Mouse (Mus musculus): ENCODE data around the gene Cldn3.

DNA sequence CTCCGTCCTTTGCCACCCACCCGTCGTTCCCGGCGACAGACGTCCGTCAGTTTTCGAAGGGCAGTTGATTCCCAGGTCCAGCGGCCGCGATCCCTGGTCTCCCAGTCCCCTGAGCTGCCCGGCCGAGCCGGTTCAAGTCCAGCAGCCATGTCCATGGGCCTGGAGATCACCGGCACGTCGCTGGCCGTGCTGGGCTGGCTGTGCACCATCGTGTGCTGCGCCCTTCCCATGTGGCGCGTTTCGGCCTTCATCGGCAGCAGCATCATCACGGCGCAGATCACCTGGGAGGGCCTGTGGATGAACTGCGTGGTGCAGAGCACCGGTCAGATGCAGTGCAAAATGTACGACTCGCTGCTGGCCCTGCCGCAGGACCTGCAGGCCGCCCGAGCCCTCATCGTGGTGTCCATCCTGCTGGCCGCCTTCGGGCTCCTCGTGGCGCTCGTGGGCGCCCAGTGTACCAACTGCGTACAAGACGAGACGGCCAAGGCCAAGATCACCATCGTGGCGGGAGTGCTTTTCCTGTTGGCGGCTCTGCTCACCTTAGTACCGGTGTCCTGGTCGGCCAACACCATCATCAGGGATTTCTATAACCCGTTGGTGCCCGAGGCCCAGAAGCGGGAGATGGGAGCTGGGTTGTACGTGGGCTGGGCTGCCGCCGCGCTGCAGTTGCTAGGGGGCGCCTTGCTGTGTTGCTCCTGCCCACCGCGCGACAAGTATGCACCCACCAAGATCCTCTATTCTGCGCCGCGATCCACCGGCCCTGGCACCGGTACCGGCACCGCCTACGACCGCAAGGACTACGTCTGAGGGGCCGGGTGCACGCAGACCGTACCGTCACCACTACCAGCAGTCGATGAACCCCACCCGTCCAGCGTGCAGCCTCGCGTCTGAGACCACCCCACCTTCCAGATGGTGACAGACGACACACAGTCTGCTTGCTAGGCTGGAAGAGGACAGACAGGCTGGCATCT, 569 bp downstream of the Cldn3 start:
- TF ChIP-seq CTCF (IDR thresholded peaks at IDR 0.05; ENCODE audit: control insufficient read depth, insufficient read depth, insufficient replicate concordance, low read depth, low read length) (no peak), POLR2A (IDR thresholded peaks at IDR 0.05; ENCODE audit: control insufficient read depth, low read depth, low read length) (no peak)

All from testis, adult 2 months (tissue).